Mouse (Mus musculus): ENCODE data around the gene Runx3. TPM values are rescaled to one million over a fixed set of nuclear protein-coding genes. Genes with fewer than 3 reads are reported as not detected.

Gene Runx3
- total and polyA plus RNA-seq, 2 experiments = under 0.01 to 0.18 TPM

DNA sequence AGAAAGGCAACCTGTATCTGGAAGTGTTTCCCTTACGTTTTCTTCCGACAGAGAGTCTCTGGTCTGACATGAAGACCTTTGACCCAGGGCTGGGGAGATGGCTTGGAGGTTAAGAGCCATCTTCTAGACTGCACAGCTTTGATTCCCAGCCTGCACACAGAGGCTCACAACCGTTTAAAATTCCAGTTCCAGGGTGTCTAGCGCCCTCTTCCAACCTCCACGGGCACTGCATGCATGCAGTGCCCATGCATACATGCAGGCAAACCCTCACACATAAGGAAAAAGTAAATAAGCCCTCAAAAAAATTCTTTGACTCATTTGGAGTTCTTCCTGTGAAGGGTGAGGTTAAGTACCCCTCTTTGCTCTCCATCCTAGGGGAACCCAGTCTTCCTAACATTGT lies 5.9 kb downstream of the Runx3 start:
- 68% methylated on average over 5 of the region's 5 CpGs for WGBS
- H3K27me3 ChIP-seq (ENCODE audit: control insufficient read depth, insufficient read depth, low read length) = no peaks in the 10 kb centered on the region; the same call in 1 of the 2 replicates
- no peak overlapping the region for H3K9ac ChIP-seq (ENCODE audit: low read depth, low read length)
- no peak overlapping the region for H3K4me3 ChIP-seq (ENCODE audit: insufficient read depth, low read depth, low read length)
- no peaks in the 10 kb centered on the region for H3K36me3 ChIP-seq (ENCODE audit: control insufficient read depth, insufficient read depth, low read length)
- TF ChIP-seq CTCF (IDR thresholded peaks at IDR 0.05; ENCODE audit: low read depth, low read length) (no peak), POLR2A (IDR thresholded peaks at IDR 0.05; ENCODE audit: extremely low read depth, insufficient read depth, low read length) (no peak)
- no peak for DNase-seq (ENCODE audit: extremely low read depth, low read depth, low spot score)
- no peaks in the 10 kb centered on the region for H3K4me1 ChIP-seq (ENCODE audit: control insufficient read depth, insufficient read depth, low read length)
- no peaks in the 10 kb centered on the region for H3K79me2 ChIP-seq (ENCODE audit: control insufficient read depth, insufficient read depth, low read length)
- H3K27ac ChIP-seq (replicated peaks; ENCODE audit: insufficient read depth, low read depth, low read length) = no peak overlapping the region

DNA sequence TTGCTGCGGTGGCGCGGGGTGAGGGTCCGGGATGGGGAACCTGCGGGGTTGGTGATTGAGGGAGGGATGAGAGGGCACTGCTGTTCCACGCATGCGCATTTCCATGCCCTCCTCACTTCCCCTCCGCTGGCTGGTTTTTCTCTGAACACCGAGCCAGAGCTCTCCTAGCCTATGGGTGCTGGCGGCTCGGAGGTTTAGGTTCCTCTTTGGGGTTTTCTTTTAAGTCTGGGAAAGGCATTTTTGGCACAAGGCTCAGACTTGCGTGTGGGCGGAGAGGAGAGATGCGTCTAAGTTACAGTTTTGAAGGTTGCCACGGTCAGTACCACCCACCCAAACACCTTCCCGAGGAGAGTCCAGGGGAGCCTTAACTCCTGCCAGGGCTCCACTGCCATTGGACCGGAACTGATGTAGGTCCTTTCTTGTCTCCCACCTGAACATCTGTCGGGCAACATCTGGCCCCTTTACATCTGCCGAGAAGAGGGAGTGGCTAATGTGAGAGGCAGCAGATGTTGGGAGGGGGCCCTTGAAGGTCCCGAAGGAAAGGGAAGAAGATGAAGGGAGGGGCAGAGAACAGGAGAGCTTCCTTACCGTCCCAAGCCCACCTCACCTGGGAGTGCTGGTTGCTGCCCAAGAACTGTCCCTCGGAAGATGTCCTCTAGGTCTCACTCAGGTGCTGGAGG lies 8.5 kb downstream of the Runx3 start:
- no peak overlapping the region for H3K4me3 ChIP-seq (ENCODE audit: insufficient read depth, low read depth, low read length)
- no peak for TF ChIP-seq POLR2A (IDR thresholded peaks at IDR 0.05; ENCODE audit: extremely low read depth, insufficient read depth, low read length)
- no peak for TF ChIP-seq CTCF (IDR thresholded peaks at IDR 0.05; ENCODE audit: low read depth, low read length)

DNA sequence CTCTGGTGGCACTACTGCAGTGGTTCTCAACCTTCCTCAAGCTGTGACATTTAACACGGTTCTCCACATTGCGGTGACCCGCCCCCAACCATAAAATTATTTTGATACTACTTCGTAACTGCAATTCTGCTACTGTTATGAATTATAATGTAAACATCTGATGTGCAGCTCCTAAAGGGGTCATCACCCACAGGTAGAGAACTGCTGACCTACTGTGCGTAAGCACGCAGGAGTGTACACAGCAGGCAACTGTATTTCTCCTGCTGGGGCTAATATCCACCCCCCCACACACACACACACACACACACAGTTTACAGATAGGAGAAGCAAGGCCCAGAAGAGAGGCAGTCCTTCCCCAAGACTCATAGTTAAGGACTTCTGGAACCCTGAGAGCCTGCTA lies 9.7 kb downstream of the Runx3 start:
- Histone ChIP-seq H3K79me2 (ENCODE audit: control insufficient read depth, insufficient read depth, low read length) (no peaks in the 10 kb centered on the region), H3K36me3 (ENCODE audit: control insufficient read depth, insufficient read depth, low read length) (no peaks in the 10 kb centered on the region), H3K4me1 (ENCODE audit: control insufficient read depth, insufficient read depth, low read length) (no peaks in the 10 kb centered on the region), H3K9ac (ENCODE audit: low read depth, low read length) (no peak overlapping the region), H3K27ac (replicated peaks; ENCODE audit: insufficient read depth, low read depth, low read length) (no peak overlapping the region), H3K4me3 (ENCODE audit: insufficient read depth, low read depth, low read length) (no peak overlapping the region), H3K27me3 (ENCODE audit: control insufficient read depth, insufficient read depth, low read length) (no peaks in the 10 kb centered on the region)
- 85% methylated on average over 6 of the region's 6 CpGs for WGBS
- no peak for DNase-seq (ENCODE audit: extremely low read depth, low read depth, low spot score)
- TF ChIP-seq CTCF (IDR thresholded peaks at IDR 0.05; ENCODE audit: low read depth, low read length) (no peak), POLR2A (IDR thresholded peaks at IDR 0.05; ENCODE audit: extremely low read depth, insufficient read depth, low read length) (no peak)

More for the DNA sequence above, 8.5 kb downstream of the Runx3 start:
- no peak for DNase-seq (ENCODE audit: extremely low read depth, low read depth, low spot score)
- Histone ChIP-seq H3K9ac (ENCODE audit: low read depth, low read length) (no peak overlapping the region), H3K79me2 (ENCODE audit: control insufficient read depth, insufficient read depth, low read length) (no peaks in the 10 kb centered on the region), H3K27ac (replicated peaks; ENCODE audit: insufficient read depth, low read depth, low read length) (no peak overlapping the region), H3K4me1 (ENCODE audit: control insufficient read depth, insufficient read depth, low read length) (no peaks in the 10 kb centered on the region), H3K36me3 (ENCODE audit: control insufficient read depth, insufficient read depth, low read length) (no peaks in the 10 kb centered on the region), H3K27me3 (ENCODE audit: control insufficient read depth, insufficient read depth, low read length) (no peaks in the 10 kb centered on the region)
- WGBS = 19% methylated on average over 22 of the region's 22 CpGs

DNA sequence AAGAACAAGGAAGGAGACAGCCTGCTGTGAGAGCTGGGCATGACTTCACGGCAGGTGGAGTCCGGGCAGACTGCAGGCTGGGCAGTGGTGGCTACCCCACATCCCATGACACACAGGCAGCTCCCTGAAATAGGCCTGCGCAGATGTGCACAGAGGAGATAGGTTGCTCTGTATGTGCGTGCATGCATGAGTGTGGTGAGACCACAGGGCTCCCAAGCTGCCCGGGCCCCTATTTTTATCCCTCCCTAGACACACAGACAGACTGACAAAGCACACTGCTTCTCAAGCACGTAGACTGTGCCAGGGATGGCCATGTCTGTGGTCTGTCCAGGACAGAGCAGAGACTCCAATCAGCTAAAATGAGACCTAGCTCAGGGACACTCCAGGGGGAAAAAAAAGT lies 10.7 kb downstream of the Runx3 start:
- Histone ChIP-seq H3K27ac (replicated peaks; ENCODE audit: insufficient read depth, low read depth, low read length) (no peak overlapping the region), H3K79me2 (ENCODE audit: control insufficient read depth, insufficient read depth, low read length) (no peaks in the 10 kb centered on the region), H3K9ac (ENCODE audit: low read depth, low read length) (no peak overlapping the region), H3K27me3 (ENCODE audit: control insufficient read depth, insufficient read depth, low read length) (no peaks in the 10 kb centered on the region), H3K4me1 (ENCODE audit: control insufficient read depth, insufficient read depth, low read length) (no peaks in the 10 kb centered on the region), H3K36me3 (ENCODE audit: control insufficient read depth, insufficient read depth, low read length) (no peaks in the 10 kb centered on the region), H3K4me3 (ENCODE audit: insufficient read depth, low read depth, low read length) (no peak overlapping the region)
- TF ChIP-seq CTCF (IDR thresholded peaks at IDR 0.05; ENCODE audit: low read depth, low read length) = no peak
- TF ChIP-seq POLR2A (IDR thresholded peaks at IDR 0.05; ENCODE audit: extremely low read depth, insufficient read depth, low read length) = no peak
- WGBS = 81% methylated on average over 6 of the region's 6 CpGs
- no peak for DNase-seq (ENCODE audit: extremely low read depth, low read depth, low spot score)

DNA sequence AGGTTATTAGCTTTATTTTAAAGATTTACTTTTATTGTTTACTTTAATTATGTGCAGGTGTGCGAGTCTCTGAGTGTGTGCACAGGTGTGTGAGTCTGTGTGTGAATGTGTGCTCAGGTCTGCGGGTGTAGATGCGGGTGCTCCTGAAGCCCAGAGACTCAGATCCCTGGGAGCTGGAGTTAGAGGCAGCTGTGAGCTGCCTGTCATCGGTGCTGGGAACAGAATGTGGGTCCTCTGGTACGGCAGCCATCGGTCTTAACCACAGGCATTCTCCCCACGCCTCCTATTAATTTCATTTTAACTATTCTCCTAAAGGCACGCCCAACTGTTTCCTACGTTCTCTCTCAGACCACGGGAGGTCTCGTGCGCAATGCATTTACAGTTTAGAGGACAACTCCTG lies 12.3 kb downstream of the Runx3 start:
- Histone ChIP-seq H3K27me3 (ENCODE audit: control insufficient read depth, insufficient read depth, low read length) (no peaks in the 10 kb centered on the region), H3K4me1 (ENCODE audit: control insufficient read depth, insufficient read depth, low read length) (no peaks in the 10 kb centered on the region), H3K36me3 (ENCODE audit: control insufficient read depth, insufficient read depth, low read length) (no peaks in the 10 kb centered on the region), H3K27ac (replicated peaks; ENCODE audit: insufficient read depth, low read depth, low read length) (no peak overlapping the region), H3K9ac (ENCODE audit: low read depth, low read length) (no peak overlapping the region), H3K4me3 (ENCODE audit: insufficient read depth, low read depth, low read length) (no peak overlapping the region), H3K79me2 (ENCODE audit: control insufficient read depth, insufficient read depth, low read length) (no peaks in the 10 kb centered on the region)
- no peak for DNase-seq (ENCODE audit: extremely low read depth, low read depth, low spot score)
- TF ChIP-seq CTCF (IDR thresholded peaks at IDR 0.05; ENCODE audit: low read depth, low read length) (no peak), POLR2A (IDR thresholded peaks at IDR 0.05; ENCODE audit: extremely low read depth, insufficient read depth, low read length) (no peak)
- WGBS = 89% methylated on average over 12 of the region's 12 CpGs

DNA sequence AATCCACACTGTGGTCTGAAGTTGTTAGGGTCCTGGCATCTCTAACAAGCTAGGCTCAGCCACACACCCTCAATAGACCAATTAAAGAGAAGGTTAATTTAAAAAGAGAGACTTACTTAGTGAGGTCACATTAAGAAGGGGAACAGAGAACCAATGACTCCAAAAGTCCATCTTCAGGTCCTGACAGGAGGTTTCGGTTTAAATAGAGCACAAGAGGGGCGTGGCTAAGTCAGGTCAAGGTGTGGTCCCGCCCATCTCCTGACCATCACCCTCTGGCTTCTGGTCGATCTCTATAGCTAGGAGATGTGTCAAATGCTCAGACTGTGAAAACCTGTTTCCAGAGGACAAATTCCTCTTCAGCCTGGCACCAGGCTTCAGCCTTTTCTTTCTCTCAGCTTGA lies 13.3 kb downstream of the Runx3 start:
- Histone ChIP-seq H3K4me1 (ENCODE audit: control insufficient read depth, insufficient read depth, low read length) (no peaks in the 10 kb centered on the region), H3K36me3 (ENCODE audit: control insufficient read depth, insufficient read depth, low read length) (no peaks in the 10 kb centered on the region), H3K9ac (ENCODE audit: low read depth, low read length) (no peak overlapping the region), H3K79me2 (ENCODE audit: control insufficient read depth, insufficient read depth, low read length) (no peaks in the 10 kb centered on the region), H3K4me3 (ENCODE audit: insufficient read depth, low read depth, low read length) (no peak overlapping the region), H3K27me3 (ENCODE audit: control insufficient read depth, insufficient read depth, low read length) (no peaks in the 10 kb centered on the region), H3K27ac (replicated peaks; ENCODE audit: insufficient read depth, low read depth, low read length) (no peak overlapping the region)
- DNase-seq (ENCODE audit: extremely low read depth, low read depth, low spot score) = peak; percentile 1
- no peak for TF ChIP-seq CTCF (IDR thresholded peaks at IDR 0.05; ENCODE audit: low read depth, low read length)
- no peak for TF ChIP-seq POLR2A (IDR thresholded peaks at IDR 0.05; ENCODE audit: extremely low read depth, insufficient read depth, low read length)
- 43% methylated on average over 4 of the region's 4 CpGs for WGBS

Data from liver, adult 2 months (tissue).